Mouse (Mus musculus) midbrain, embryonic 16.5 days (tissue): ENCODE data around the gene Cds1. TPM values are rescaled to one million over a fixed set of nuclear protein-coding genes. Genes with fewer than 3 reads are reported as not detected.
A peak's percentile ranks its signal among the peaks of the same experiment; 100 is the strongest.

Experiments used
- ATAC-seq: fragments of 200-750 bp; cut with Nextera tagmentation; 2 replicates; pipeline ENCODE4 v1.8.0; 2017; ENCODE audit warnings: moderate TSS enrichment
- H3K27ac ChIP-seq: fragments of 300-500 bp; sonication (generic); 2 replicates; pipeline ENCODE4 v1.5.1; 2014; ENCODE audit warnings: mild to moderate bottlenecking, low read length, mixed read lengths
- H3K27me3 ChIP-seq: fragments of 300-500 bp; sonication (generic); 2 replicates; pipeline ENCODE4 v1.6.1; 2014; ENCODE audit warnings: low read depth, low read length, mixed read lengths; ENCODE audit not compliant: control insufficient read depth, insufficient read depth
- H3K36me3 ChIP-seq: fragments of 300-500 bp; sonication (generic); 2 replicates; pipeline ENCODE4 v1.6.1; 2014; ENCODE audit warnings: mild to moderate bottlenecking, low read length, moderate library complexity, mixed read lengths; ENCODE audit not compliant: control insufficient read depth, insufficient read depth
- H3K4me1 ChIP-seq: fragments of 300-500 bp; sonication (generic); 2 replicates; pipeline ENCODE4 v1.6.1; 2014; ENCODE audit warnings: mild to moderate bottlenecking, low read length, mixed read lengths; ENCODE audit not compliant: control insufficient read depth, insufficient read depth
- H3K4me2 ChIP-seq: fragments of 300-500 bp; sonication (generic); 2 replicates; pipeline ENCODE4 v1.6.1; 2014; ENCODE audit warnings: mild to moderate bottlenecking, low read length, mixed read lengths
- H3K4me3 ChIP-seq: fragments of 300-500 bp; sonication (generic); 2 replicates; pipeline ENCODE4 v1.5.1; 2014; ENCODE audit warnings: low read depth, mild to moderate bottlenecking, low read length, moderate library complexity, mixed read lengths
- H3K9ac ChIP-seq: fragments of 300-500 bp; sonication (generic); 2 replicates; pipeline ENCODE4 v1.6.1; 2014; ENCODE audit warnings: low read depth, low read length, mixed read lengths
- H3K9me3 ChIP-seq: fragments of 300-500 bp; sonication (generic); replicated peaks from 2 replicates; pipeline ENCODE4 v1.6.1; 2014; ENCODE audit warnings: mild to moderate bottlenecking, low read length, mixed read lengths; ENCODE audit not compliant: control insufficient read depth, poor library complexity, severe bottlenecking
- WGBS: fragments of 180-500 bp; shearing (Covaris S2); extraction: QIAGEN DNeasy Blood & Tissue Kit; methylation state at CpG from one replicate; pipeline ENCODE4 v1.1.7; 2014; 5-methylcytosine and 5-hydroxymethylcytosine counted together
- polyA plus RNA-seq: library from polyadenylated mRNA; unstranded; fragments of >200 nt; fragmentation: Nextera tagmentation; extraction: Ambion mirVana; gene quantifications from 2 replicates; pipeline ENCODE4 v1.2.1, GENCODE M21; 2015

The Cds1 gene
- polyA plus RNA-seq, 1 experiment from 2014 or later = 9.2 TPM

- Histone ChIP-seq H3K4me1 (no peaks in the 10 kb centered on the region), H3K9ac (no peak overlapping the region), H3K27me3 (no peaks in the 10 kb centered on the region), H3K4me3 (no peak overlapping the region), H3K4me2 (no peak overlapping the region), H3K27ac (no peak overlapping the region), H3K9me3 (no peaks in the 10 kb centered on the region), H3K36me3 (no peaks in the 10 kb centered on the region)
- 96% methylated on average over 4 of the region's 4 CpGs for WGBS
- ATAC-seq = no peak
These were observed 23.7 kb upstream of the Cds1 start for GRCm38 (mm10) chr5:101741224-101741591.

GRCm38 (mm10) chr5:101742014-101742413 is 22.9 kb upstream of the Cds1 start:
- 94% methylated on average over 2 of the region's 2 CpGs for WGBS
- ATAC-seq = no peak

GRCm38 (mm10) chr5:101742425-101742824 is 22.5 kb upstream of the Cds1 start:
- no peaks in the 10 kb centered on the region for H3K4me1 ChIP-seq
- no peaks in the 10 kb centered on the region for H3K27me3 ChIP-seq
- no peak overlapping the region for H3K27ac ChIP-seq
- 95% methylated on average over 8 of the region's 8 CpGs for WGBS
- H3K4me2 ChIP-seq = no peak overlapping the region
- no peak overlapping the region for H3K9ac ChIP-seq
- no peak for ATAC-seq
- no peaks in the 10 kb centered on the region for H3K9me3 ChIP-seq
- H3K36me3 ChIP-seq = no peaks in the 10 kb centered on the region
- H3K4me3 ChIP-seq = no peak overlapping the region

More at GRCm38 (mm10) chr5:101742014-101742413, 22.9 kb upstream of the Cds1 start:
- Histone ChIP-seq H3K4me2 (no peak overlapping the region), H3K4me3 (no peak overlapping the region), H3K36me3 (no peaks in the 10 kb centered on the region), H3K4me1 (no peaks in the 10 kb centered on the region), H3K27ac (no peak overlapping the region), H3K27me3 (no peaks in the 10 kb centered on the region), H3K9ac (no peak overlapping the region), H3K9me3 (no peaks in the 10 kb centered on the region)

GRCm38 (mm10) chr5:101744886-101745285 is 20.0 kb upstream of the Cds1 start:
- no peak overlapping the region for H3K9ac ChIP-seq
- 79% methylated on average over 6 of the region's 6 CpGs for WGBS
- H3K27ac ChIP-seq = no peak overlapping the region
- H3K4me2 ChIP-seq = no peak overlapping the region
- H3K4me1 ChIP-seq = no peaks in the 10 kb centered on the region
- no peaks in the 10 kb centered on the region for H3K9me3 ChIP-seq
- H3K4me3 ChIP-seq = no peak overlapping the region
- no peak for ATAC-seq
- H3K36me3 ChIP-seq = no peaks in the 10 kb centered on the region
- H3K27me3 ChIP-seq = no peaks in the 10 kb centered on the region

- no peaks in the 10 kb centered on the region for H3K4me1 ChIP-seq
- no peak overlapping the region for H3K9ac ChIP-seq
- H3K27ac ChIP-seq = no peak overlapping the region
- 0 out of 2 replicates have a peak, but pooled peaks cover 2% of the 10 kb centered on the region for H3K9me3 ChIP-seq
- no peaks in the 10 kb centered on the region for H3K27me3 ChIP-seq
- no peak overlapping the region for H3K4me3 ChIP-seq
- no peak for ATAC-seq
- no peak overlapping the region for H3K4me2 ChIP-seq
- 73% methylated on average over 1 of the region's 1 CpGs for WGBS
- no peaks in the 10 kb centered on the region for H3K36me3 ChIP-seq
These were observed 11.2 kb upstream of the Cds1 start for GRCm38 (mm10) chr5:101753680-101754079.

- Histone ChIP-seq H3K36me3 (no peaks in the 10 kb centered on the region), H3K27me3 (peaks cover 3% of the 10 kb centered on the region), H3K4me3 (no peak overlapping the region), H3K9me3 (no peaks in the 10 kb centered on the region), H3K9ac (no peak overlapping the region), H3K4me1 (no peaks in the 10 kb centered on the region), H3K4me2 (no peak overlapping the region), H3K27ac (no peak overlapping the region)
- no peak for ATAC-seq
These were observed 7.3 kb upstream of the Cds1 start for GRCm38 (mm10) chr5:101757669-101758068.

- H3K27ac ChIP-seq = no peak overlapping the region
- H3K4me2 ChIP-seq = no peak overlapping the region
- H3K4me3 ChIP-seq = no peak overlapping the region
- peaks cover 12% of the 10 kb centered on the region for H3K4me1 ChIP-seq
- H3K36me3 ChIP-seq = no peaks in the 10 kb centered on the region
- no peaks in the 10 kb centered on the region for H3K9me3 ChIP-seq
- WGBS = 67% methylated on average over 4 of the region's 4 CpGs
- no peak for ATAC-seq
- H3K9ac ChIP-seq = no peak overlapping the region
- peaks cover 17% of the 10 kb centered on the region for H3K27me3 ChIP-seq
These were observed 3.2 kb upstream of the Cds1 start for GRCm38 (mm10) chr5:101761685-101762084.

- no peaks in the 10 kb centered on the region for H3K9me3 ChIP-seq
- H3K27ac ChIP-seq = no peak overlapping the region
- H3K4me2 ChIP-seq = no peak overlapping the region
- no peak overlapping the region for H3K4me3 ChIP-seq
- H3K4me1 ChIP-seq = peaks cover 12% of the 10 kb centered on the region
- peaks cover 33% of the 10 kb centered on the region for H3K27me3 ChIP-seq
- no peak for ATAC-seq
- 30% methylated on average over 2 of the region's 2 CpGs for WGBS
- H3K9ac ChIP-seq = no peak overlapping the region
- H3K36me3 ChIP-seq = no peaks in the 10 kb centered on the region
These were observed 1.4 kb upstream of the Cds1 start for GRCm38 (mm10) chr5:101763571-101763970.

- 3% methylated on average over 27 of the region's 45 CpGs for WGBS
- peaks cover 36% of the 10 kb centered on the region for H3K27me3 ChIP-seq
These were observed 516 bp downstream of the Cds1 start for GRCm38 (mm10) chr5:101765390-101765901.

More at GRCm38 (mm10) chr5:101765390-101765901, 516 bp downstream of the Cds1 start:
- ATAC-seq = peak; percentile 52
- Histone ChIP-seq H3K9me3 (no peaks in the 10 kb centered on the region), H3K36me3 (no peaks in the 10 kb centered on the region), H3K4me3 (peak overlapping the region; percentile 77), H3K4me1 (peaks cover 12% of the 10 kb centered on the region), H3K9ac (peak overlapping the region; percentile 75), H3K4me2 (peak overlapping the region; percentile 92), H3K27ac (no peak overlapping the region)
